Mouse (Mus musculus): ENCODE results near the gene Scaf11. TPM values are rescaled to one million over a fixed set of nuclear protein-coding genes. Genes with fewer than 3 reads are reported as not detected.
"Not testable (repeated sequence)": the region's sequence is repeated elsewhere in the genome, so short reads cannot be mapped to it uniquely, and the experiment has no call there.

Gene Scaf11
- total RNA-seq (2021) = 10 to 100 TPM; 40.2 to 41.0 TPM
- long read RNA-seq, experiment 1, full-length matches to known transcripts = 9 of 24 reads
- long read RNA-seq, experiment 1, partial matches to known transcripts = 2 of 24 reads
- long read RNA-seq, experiment 1, other reads (novel, unspliced or antisense) = 13 of 24 reads
- long read RNA-seq, experiment 2, full-length matches to known transcripts = 6 of 14 reads
- long read RNA-seq, experiment 2, partial matches to known transcripts = 3 of 14 reads
- long read RNA-seq, experiment 2, other reads (novel, unspliced or antisense) = 5 of 14 reads

DNA sequence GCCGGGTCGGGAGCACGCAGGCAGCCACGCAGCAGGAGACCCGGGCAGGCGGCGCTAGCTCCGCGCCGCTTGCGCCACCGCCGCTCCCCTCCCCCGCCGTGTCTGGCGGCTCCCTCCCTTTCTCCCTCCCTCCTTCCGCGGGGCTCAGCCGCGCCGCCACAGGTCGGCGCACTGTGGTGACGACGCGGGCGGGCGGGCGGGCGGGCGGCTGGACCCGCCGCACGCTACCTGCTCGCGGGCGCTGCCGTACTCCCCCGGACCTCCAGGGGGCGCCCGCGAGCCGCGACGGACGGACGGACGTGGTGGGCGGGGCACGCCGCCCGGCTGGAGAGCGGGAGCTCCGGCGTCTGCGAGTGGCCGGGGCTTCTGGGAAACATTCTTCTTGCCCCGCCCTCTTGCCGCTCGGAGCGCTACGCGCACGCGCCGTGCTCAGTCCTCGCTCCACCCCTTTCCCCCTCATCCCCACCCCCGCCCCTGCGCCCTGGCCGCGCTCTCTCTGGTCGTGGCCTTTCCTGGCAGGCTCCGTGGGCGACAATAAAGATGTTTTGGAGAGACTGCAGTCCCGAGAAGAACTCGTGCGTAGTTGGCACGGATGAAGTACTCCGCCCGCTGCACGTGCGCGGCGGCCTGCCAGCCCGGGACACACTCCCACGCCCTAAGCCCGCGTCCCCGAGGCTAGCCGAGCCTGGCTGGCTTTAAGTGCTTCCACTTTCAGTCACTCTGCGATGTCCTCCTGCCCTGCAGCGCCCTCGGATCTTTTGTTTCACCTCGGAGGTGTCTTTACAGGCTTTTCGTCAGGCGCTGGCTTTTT lies at the start of gene Scaf11:
Gene Scaf11 (minus strand): TSS at position 114 of the 811 bp plus-strand sequence.
- DNase-seq (ENCODE audit: low spot score) = peak; percentile 93

DNA sequence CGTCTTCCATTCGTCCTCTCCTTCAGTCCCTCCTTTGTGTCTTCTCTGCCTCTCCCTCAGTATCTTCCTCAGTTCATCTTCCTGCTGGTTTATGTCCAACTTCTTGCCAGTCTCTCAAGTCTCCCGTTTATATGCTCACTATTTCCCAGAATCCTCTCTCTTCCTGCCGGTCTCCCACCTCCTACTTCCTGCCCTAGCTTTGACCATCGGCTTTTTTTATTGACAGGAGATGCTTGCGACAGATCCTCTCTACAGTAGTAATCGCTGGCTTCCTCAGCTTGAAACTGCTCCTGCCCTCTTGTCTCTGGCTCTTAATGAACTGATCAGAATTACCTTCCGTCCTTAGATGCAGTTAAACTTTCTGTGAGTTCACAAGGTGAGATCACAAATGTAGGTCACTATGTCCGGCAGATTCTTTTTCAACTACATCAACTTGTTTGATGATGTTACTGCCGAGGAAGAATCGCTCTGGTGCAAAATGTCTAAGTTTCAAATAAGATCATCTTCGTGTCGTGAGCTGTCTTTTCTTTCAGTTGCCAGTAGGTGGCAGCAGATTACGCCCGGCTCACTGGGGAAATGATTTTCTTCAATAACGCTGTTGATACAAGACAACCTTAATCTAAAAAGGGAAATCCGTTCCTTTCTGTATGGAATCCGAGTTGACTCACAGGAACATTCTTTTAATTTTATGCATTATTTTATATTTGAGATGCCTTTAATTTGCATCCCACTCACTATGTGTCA lies 46.6 kb upstream of the Scaf11 start:
- peak; percentile 49 for DNase-seq (ENCODE audit: low spot score)

DNA sequence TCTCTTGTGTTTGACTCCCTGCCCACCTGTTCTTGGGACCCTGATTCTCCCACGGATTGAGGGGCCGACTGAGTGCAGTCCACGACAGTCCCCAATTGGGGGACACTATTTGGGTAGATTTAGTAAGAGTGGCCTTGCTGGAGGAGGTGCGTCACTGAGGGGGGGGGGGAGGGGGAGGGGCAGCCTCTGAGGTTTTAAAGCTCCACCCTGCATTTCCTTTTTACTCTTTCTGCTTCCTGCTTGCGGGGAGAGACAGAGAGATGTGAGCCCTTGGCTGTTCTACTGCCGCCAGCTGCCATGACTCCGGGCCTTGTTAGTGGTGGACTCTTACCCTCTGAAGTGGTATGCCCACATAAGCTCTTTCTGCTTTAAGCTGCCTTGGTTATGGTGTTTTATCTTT lies 37.0 kb upstream of the Scaf11 start:
- DNase-seq (ENCODE audit: low spot score) = no peak

DNA sequence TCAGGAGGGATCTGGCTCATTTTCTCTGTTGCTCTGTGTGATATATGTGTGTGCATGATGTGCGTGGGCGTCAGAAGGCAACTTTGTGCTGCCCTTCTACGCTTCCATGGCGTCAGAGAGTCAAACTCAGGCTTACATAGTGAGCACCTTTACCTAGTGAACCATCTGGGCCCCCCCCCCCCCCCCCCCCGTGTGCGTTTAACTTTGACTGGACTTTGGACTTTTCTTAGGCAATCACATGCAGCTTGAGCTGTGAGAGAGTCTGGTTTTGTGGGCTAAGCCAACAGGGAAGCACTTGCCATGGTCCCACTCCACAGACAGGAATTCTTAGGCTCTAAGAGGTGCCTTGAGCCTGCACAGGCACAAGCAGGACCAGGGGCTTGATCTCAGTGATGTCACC lies 33.6 kb upstream of the Scaf11 start:
- DNase-seq (ENCODE audit: low spot score) = no peak

DNA sequence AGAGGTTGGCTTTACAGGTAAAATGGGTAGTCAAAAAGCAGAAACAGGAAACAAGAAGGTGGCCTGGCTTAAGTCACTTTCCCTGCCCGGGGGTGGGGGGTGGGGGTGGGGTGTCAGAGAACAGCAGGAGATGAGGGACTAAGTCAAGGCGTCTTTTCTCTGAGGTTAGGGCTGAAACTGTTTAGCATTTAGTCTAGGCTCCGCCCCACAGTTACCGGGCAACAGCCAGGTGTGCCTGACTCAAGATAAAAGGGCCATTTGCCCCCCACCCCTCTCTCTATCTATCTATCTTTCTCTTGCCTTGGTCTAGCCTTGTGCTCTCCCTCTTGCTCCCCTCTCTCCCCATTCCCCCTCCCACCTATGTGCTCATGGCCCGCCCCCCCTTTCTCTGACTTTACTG lies 32.9 kb upstream of the Scaf11 start:
- DNase-seq (ENCODE audit: low spot score) = no peak

DNA sequence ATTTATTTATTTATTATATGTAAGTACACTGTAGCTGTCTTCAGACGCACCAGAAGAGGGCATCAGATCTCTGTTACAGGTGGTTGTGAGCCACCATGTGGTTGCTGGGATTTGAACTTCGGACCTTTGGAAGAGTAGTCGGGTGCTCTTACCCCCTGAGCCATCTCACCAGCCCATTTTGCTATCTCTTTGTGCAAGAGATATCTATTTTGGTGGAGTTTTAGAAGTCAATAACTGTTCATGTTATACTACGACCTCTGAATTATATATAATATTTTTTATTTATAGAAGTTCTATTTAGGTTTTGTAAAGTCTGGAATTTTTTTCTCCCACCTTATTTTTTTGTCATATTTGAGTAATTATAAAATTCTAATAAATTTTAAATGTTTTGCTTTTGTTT lies 32.3 kb upstream of the Scaf11 start:
- DNase-seq (ENCODE audit: low spot score) = not testable (repeated sequence)

DNA sequence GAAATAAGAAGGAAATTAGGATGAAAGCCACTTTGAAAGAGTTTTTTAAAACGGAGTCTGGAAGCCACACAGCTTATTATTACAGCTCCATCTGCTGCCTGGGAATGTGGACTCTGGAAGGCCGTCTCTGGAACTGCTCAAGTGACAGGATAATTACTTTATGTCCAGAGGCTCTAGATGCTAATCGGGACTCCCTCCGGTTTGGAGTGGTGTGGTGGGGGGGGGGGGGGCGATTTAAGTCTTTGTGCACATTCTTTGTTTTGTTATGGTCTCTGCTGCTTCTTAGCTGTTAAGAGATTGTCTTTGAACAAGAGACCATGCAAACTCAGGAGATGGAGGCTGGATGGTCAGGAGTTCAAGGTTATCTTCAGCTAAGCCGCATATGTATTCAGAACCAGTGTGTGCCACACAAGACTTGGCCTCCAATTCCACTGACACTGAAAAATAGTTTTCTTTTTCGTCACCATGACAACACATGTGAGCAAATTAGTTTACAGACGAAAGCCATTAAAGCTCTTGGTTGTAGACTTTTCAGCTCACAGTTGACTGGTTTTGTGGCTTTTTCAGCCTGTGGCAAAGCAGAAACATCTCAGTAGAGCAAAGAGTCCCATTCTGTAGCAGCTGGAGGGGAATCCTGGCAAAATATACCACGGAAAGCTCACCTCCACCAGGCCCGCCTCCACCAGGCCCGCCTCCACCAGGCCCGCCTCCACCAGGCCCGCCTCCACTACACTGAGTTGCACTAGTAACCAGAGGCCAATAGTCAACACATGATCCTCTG lies 31.4 kb upstream of the Scaf11 start:
- no peak for DNase-seq (ENCODE audit: low spot score)

DNA sequence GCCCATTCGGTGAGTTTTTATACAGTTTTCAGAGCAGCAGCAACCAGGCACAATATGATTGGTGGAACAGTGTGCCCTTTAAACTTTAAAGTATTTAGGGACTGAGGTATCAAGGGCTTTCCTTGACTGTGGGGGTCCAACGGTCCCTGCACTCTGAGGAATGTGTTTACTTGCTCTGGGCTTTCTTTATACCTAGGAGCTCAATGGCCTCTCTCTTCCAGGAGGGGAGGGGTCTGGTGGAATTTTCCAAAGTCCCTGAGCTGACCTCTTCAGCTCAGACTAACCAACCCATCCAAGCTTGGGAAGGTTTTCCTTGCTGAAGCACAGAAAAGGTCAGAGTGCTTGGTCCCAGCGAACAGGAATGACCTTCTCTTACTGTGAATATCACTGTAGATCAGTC lies 30.8 kb upstream of the Scaf11 start:
- DNase-seq (ENCODE audit: low spot score) = no peak

DNA sequence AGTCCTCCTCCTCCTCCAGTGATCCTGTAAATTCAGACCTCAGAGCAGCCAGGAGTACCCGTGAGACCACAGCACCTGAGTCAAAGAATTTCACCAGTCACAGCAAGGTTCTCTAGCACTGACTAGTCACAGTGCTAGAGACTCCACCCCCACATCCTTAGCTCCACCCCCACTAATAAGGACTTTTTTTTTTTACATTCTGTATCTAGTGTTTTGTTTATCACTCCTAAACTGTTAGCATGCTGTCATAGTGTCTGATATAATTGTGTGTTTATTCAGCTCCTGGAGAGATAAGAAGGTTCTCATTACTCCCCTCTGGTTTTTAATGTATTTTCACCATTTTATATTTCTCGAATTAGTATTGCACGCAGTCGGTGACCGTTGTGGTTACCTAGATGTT lies 29.5 kb upstream of the Scaf11 start:
- DNase-seq (ENCODE audit: low spot score) = no peak

DNA sequence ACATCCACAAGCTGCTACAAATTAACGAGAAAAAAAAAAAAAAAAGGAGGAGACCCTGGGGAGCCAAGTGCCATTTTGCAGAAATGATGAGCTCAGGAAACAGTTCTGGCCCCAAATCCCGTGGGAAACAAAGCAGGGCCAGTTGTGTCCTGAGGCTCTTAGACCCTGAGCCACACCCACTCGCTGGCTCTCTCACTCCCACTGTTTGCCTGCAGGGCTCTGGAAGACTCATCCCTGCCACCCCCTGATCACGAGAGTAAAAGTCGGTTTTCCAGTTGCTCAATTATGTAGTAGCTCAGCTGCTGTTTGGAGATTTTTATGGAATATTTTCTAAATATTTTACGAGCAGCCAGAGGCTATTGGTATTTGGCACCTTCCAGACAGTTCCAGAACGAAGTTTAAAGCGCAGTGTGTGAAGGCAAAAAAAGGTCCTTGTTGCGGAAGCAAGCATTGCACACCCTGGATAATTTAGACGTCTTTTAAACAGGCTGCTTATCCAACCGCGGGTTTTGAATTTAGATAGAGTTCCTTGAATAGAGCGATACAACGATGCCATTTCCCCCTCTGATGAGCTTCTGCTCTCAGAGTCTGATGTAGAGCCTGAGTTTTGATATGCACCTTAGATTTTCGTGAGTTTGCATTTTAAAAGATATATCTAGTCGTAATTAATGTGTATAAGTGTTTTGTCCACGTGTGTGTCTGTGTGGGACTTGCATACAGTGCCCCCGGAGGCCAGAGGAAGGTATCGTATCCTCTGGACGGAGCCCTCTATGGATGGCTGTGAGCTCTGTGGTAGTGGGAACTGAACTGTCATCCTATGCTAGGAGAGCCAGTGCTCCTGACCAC lies 28.5 kb upstream of the Scaf11 start:
- DNase-seq (ENCODE audit: low spot score) = peak; percentile 15

DNA sequence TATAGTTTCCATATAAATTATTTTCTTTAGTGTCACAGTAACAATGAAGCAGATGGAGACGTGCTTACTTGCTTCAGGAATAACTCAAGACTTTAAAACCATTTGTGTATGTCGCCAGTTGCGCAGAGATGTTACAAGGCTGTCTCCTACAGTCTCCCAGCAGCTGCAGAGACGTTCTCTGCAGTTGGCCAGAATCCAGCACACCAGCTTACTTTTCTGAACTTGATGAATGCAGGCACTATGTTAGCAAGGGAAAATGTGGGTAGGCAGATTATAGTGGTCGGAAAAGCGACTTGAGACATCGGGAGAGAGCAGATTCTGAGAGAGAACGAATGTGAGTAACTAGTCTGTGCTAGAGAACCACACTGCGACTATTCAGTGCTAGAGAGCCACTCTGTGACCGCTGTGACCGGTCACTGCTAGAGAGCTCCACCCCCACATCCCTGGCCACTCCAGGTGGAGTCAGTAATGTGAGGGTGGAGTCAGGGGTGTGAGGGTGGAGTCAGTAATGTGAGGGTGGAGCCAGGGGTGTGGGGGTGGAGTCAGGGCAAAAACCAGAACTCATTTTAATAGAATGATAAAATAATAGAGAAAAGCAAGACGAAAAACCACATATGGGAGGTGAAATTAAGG lies 26.5 kb upstream of the Scaf11 start:
- DNase-seq (ENCODE audit: low spot score) = no peak

DNA sequence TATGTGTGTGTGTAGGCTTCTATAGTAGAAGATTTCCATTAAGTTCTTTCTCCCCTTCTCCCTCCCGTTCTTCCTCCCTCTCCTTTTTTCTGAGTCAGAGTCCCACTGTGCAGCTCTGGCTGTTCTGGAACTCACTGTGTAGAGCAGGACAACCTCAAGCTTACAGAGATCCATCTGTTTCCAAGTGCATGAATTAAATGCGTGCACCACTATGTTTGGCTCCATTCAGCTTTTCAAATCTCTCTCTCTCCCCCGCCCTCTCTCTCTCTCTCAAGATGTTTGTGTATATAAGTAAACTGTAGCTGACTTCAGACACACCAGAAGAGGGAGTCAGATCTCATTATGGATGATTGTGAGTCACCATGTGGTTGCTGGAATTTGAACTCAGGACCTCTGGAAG lies 20.2 kb upstream of the Scaf11 start:
- DNase-seq (ENCODE audit: low spot score) = no peak

DNA sequence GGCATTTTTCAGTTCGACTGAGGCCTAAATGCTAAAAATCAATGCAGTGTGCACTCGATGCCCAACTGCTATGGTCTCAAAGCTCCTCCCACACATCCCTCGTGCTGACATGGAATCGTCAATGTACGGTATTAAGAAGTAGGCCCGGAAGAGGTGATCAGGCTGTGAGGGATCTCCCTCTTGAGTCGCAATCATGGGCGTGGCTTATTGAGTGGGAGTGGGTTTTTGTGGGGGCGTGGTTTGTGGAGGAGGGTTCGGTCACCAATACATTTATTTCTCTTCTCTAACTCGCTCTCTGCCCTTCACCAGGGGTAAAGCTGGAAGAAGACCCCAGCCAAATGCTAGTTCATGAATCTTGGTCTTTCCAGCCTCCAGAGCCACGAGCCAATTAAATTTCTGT lies 17.4 kb upstream of the Scaf11 start:
- DNase-seq (ENCODE audit: low spot score) = no peak

DNA sequence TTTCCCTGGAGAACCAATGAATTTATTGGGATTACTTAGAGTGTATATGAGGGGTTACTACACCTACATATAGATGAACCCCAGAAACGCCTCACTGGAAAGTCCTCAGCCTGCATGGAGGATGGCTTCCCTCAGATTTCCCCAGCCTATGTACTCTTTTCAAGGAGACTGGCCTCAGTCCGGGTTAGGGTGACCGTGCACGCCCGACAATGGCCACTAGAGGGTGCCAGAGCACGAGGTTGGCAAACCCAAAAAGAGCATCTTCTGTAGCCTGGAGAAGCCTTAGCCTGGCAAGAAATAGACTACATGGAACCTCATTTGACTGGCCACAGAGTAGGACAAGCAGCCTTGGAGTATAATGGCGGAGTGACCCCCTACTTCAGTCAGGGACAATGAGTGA lies 15.7 kb upstream of the Scaf11 start:
- DNase-seq (ENCODE audit: low spot score) = peak; percentile 88

DNA sequence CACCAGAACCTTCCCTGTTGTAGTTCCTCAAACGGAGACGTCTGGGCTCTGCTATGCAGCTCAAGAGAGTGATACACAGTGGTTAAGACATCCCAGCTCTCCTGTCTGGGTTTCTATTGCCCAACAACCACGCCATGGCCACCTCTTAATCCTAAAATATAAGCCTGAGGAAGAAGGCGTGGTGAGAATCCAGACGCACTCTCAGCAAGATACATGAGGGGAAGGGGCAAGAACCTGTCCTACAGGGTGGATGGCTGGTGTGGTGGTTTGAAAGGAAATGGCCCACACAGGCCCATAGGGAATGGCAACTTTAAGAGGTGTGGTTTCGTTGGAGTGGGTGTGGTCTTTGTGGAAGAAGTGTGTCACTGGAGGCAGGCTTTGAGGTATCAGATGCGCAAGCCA lies 14.9 kb upstream of the Scaf11 start:
- DNase-seq (ENCODE audit: low spot score) = no peak

DNA sequence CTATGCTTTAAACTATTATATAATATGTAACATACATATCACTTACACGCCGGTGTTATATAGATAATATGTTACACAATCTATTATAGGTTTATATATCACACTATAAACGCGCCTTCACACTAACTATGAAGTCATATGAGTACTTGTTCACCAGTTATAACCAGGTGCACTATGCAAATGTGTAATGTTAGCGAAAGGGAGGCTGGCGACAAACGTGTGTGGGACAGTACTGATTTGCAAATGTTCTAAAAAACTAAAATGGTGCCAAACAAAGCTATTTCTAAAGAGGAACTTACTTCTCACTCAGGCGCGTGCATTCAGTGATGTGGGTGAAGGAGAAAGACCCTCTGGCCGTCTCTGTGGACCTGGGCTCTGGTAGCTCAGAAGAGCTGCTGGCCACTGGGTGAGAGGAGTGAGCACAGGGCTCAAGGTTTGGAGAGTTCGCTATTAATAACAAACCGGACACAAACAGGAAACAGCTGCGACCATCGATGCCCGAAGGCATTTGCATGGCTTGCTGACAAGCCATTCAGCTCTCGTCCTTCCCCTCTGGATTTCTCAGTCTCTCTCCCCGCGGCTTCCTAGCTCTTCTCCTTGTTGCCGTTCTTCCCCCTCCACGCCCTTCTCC lies 13.8 kb upstream of the Scaf11 start:
- DNase-seq (ENCODE audit: low spot score) = no peak

DNA sequence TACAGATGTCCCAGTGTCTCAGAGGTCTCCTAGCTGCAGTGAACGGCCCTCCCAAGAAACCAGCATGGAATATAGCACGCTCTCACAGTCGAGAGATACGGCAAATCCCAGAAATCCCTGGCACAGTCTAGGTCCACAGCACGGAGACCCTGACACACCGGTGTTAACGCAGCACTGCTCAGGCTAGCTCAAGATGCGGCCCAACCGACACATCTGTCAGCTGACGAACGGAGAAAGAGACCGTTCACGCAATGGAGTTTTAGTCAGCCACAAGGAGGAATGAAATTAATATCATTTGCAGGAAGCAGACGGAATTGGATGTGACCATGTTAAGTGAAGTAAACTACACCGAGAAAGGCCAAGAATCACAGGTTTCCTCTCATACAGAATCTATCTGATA lies 13.3 kb upstream of the Scaf11 start:
- no peak for DNase-seq (ENCODE audit: low spot score)

DNA sequence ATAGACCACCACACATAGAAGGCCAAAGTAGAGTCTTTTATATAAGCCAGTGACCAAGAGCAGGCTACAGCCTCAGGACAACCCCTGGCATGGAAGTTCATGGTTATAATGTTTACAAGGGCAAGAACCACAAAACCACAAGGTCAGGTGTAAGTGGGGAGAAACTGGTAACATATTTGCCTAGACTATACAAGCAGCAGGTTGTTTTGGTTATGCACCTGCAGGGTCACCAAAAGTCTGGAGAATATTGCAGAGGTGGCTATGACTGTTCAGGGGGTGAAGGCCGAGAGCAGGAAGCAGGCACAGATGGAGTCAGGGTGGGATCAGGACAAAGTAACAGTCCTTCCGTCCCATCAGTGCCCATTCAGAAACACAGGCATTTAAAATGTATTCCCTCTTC lies 7.7 kb upstream of the Scaf11 start:
- no peak for DNase-seq (ENCODE audit: low spot score)

DNA sequence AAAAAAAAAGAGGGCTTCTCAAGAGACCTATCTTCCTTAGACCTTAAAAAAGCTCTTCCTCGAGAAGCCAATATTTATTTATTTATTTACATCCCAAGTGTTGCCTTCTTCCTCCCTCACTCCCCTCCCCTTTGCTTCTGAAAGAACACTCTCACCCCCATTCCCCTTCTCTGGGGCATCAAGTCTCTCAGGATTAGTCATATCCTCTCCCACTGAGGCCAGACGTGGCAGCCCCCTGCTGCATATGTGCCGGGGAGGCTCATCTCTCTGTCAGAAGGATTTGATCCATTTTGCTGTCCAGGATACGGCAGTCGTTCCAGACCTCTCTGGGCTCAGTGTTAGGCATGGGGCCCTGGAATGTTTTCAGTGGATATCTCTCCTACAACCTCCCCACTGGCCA lies 7.2 kb upstream of the Scaf11 start:
- DNase-seq (ENCODE audit: low spot score) = no peak
